Mouse (Mus musculus) lung, postnatal 4 days (tissue): ENCODE results near the gene Golga2.
A peak's percentile ranks its signal among the peaks of the same experiment; 100 is the strongest.

Experiments
- DNase-seq, 2 experiments: peaks; one replicate each; pipeline ENCODE4 v3.0.0; 2021

Golga2 gene

GRCm38 (mm10) chr2:32287334-32287840 lies at the start of gene Golga2:
Gene Golga2 (plus strand): TSS chr2:32287384.
- no peak for DNase-seq

- DNase-seq, result no peak
Measured at GRCm38 (mm10) chr2:32237571-32237970, 49.6 kb upstream of the Golga2 start.

- no peak for DNase-seq
Measured at GRCm38 (mm10) chr2:32238708-32239435, 48.3 kb upstream of the Golga2 start.

GRCm38 (mm10) chr2:32240591-32240990 lies 46.6 kb upstream of the Golga2 start:
- DNase-seq, result no peak

GRCm38 (mm10) chr2:32242986-32243385 lies 44.2 kb upstream of the Golga2 start:
- no peak for DNase-seq

GRCm38 (mm10) chr2:32246741-32247140 lies 40.4 kb upstream of the Golga2 start:
- no peak for DNase-seq

- peak; percentile 54 to 89 for DNase-seq
Measured at GRCm38 (mm10) chr2:32248377-32249361, 38.5 kb upstream of the Golga2 start.

- DNase-seq, result peak; percentile 21 to 71
Measured at GRCm38 (mm10) chr2:32251791-32252527, 35.2 kb upstream of the Golga2 start.

GRCm38 (mm10) chr2:32252658-32253057 lies 34.5 kb upstream of the Golga2 start:
- peak in 1 of 2 experiments; percentile 52 for DNase-seq

GRCm38 (mm10) chr2:32253352-32253751 lies 33.8 kb upstream of the Golga2 start:
- DNase-seq, result no peak

GRCm38 (mm10) chr2:32254563-32254962 lies 32.6 kb upstream of the Golga2 start:
- no peak for DNase-seq

GRCm38 (mm10) chr2:32256273-32256672 lies 30.9 kb upstream of the Golga2 start:
- no peak for DNase-seq

GRCm38 (mm10) chr2:32258887-32259533 lies 28.2 kb upstream of the Golga2 start:
- no peak for DNase-seq

GRCm38 (mm10) chr2:32259657-32260417 lies 27.3 kb upstream of the Golga2 start, which contains the start of gene Uck1:
Gene Uck1 (minus strand): TSS chr2:32260159.
- DNase-seq, result peak; percentile 91 to 94

GRCm38 (mm10) chr2:32260635-32261034 lies 26.5 kb upstream of the Golga2 start:
- DNase-seq, result peak in 1 of 2 experiments; percentile 63

- no peak for DNase-seq
Measured at GRCm38 (mm10) chr2:32275823-32276222, 11.4 kb upstream of the Golga2 start.

- no peak for DNase-seq
Measured at GRCm38 (mm10) chr2:32282289-32282688, 4.9 kb upstream of the Golga2 start.

- peak; percentile 57 to 70 for DNase-seq
Measured at GRCm38 (mm10) chr2:32282727-32283126, 4.5 kb upstream of the Golga2 start.

- DNase-seq, result no peak
Measured at GRCm38 (mm10) chr2:32283986-32284385, 3.2 kb upstream of the Golga2 start.

GRCm38 (mm10) chr2:32287923-32288367 lies 761 bp downstream of the Golga2 start, which contains the start of gene Swi5:
Gene Swi5 (minus strand): TSS chr2:32288075.
- peak; percentile 99 for DNase-seq

GRCm38 (mm10) chr2:32288371-32288931 lies 1.3 kb downstream of the Golga2 start:
- no peak for DNase-seq
